Mouse (Mus musculus) MEL (cell line): ENCODE data around the gene Hp1bp3.

Experiments
- BHLHE40 ChIP-seq: IDR thresholded peaks from 2 replicates; pipeline ENCODE4 v1.6.1; 2012; ENCODE audit warnings: low read depth, mild to moderate bottlenecking, inconsistent platforms, low read length, improper control_type of control experiment, borderline replicate concordance
- CTCF ChIP-seq, 3 experiments: IDR thresholded peaks in 2 of 3; conservative IDR thresholded peaks in 1 of 3; 2 replicates each; pipeline ENCODE4 v1.5.1; 2011 to 2012; ENCODE audit warnings: low read length in 3 of 3, low read depth in 2 of 3, mild to moderate bottlenecking in 2 of 3, improper control_type of control experiment in 1 of 3, inconsistent platforms in 1 of 3, mixed read lengths in 1 of 3, moderate library complexity in 1 of 3; ENCODE audit not compliant: control insufficient read depth in 1 of 3, insufficient read depth in 1 of 3, poor library complexity in 1 of 3, severe bottlenecking in 1 of 3
- E2F4 ChIP-seq: IDR thresholded peaks from 2 replicates; pipeline ENCODE4 v1.6.1; 2011; ENCODE audit warnings: low read depth, low read length, improper control_type of control experiment, borderline replicate concordance
- ELF1 ChIP-seq: IDR thresholded peaks from 2 replicates; pipeline ENCODE4 v1.6.1; 2014; ENCODE audit warnings: low read depth, mild to moderate bottlenecking, inconsistent platforms, low read length, improper control_type of control experiment, moderate library complexity
- POLR2A ChIP-seq, 2 experiments: IDR thresholded peaks; 2 replicates each; pipeline ENCODE4 v1.6.1; 2011 to 2012; ENCODE audit warnings: low read length in 2 of 2, mild to moderate bottlenecking in 2 of 2, control low read depth in 1 of 2, improper control_type of control experiment in 1 of 2, low read depth in 1 of 2, moderate library complexity in 1 of 2; ENCODE audit not compliant: control insufficient read depth in 1 of 2, insufficient read depth in 1 of 2, poor library complexity in 1 of 2
- POLR2AphosphoS2 ChIP-seq: IDR thresholded peaks from 2 replicates; pipeline ENCODE4 v1.6.1; 2011; ENCODE audit warnings: low read length, improper control_type of control experiment
- RCOR1 ChIP-seq: IDR thresholded peaks from 2 replicates; pipeline ENCODE4 v1.6.1; 2012; ENCODE audit warnings: low read depth, mild to moderate bottlenecking, inconsistent platforms, low read length, improper control_type of control experiment
- UBTF ChIP-seq: IDR thresholded peaks from 2 replicates; pipeline ENCODE4 v1.6.1; 2012; ENCODE audit warnings: low read depth, mild to moderate bottlenecking, inconsistent platforms, low read length, improper control_type of control experiment, moderate library complexity, borderline replicate concordance; ENCODE audit not compliant: insufficient read depth
- USF1 ChIP-seq: IDR thresholded peaks from 2 replicates; pipeline ENCODE4 v1.6.1; 2014; ENCODE audit warnings: low read depth, mild to moderate bottlenecking, inconsistent platforms, low read length, improper control_type of control experiment, moderate library complexity

DNA sequence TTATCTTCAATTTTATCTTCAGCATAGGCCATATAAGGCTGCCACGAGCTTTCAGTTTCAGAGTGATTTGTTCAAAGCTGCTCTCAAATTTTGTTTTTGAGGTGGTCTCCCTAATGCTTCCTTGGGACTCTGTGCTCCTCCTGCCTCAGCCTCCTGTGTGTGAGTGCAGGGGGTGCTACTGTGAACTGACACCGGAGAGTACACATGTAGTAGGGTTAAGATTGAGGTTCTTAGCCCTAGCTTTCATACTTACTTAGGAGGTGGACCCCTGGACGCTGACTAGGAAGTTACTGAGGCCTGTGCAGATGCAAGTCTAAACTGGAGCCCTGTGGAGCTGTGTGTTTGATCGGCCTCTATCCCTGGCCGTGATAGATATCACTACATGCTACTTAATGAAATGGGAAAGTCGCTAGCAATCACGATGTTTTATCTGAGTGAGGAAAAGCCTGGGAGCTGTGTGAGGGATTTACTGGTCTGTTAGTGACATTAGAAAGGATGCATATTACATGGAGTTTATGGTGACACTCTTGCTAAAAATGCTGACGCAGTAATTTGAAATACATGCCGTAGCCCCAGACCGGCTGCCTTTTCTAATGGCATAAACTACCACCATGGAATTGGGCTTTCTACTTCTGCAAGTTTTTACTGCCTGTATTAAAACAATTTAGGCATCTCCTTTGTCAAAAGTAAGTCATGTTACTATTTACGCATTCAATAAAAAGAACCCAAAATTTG lies 2.0 kb downstream of the Hp1bp3 start:
- no peak for TF ChIP-seq CTCF (IDR thresholded peaks at IDR 0.05 in 2 of 3, conservative IDR thresholded peaks at IDR 0.05 in 1 of 3; ENCODE audit: control insufficient read depth in 1 of 3, insufficient read depth in 1 of 3, low read depth in 2 of 3, low read length in 3 of 3, poor library complexity in 1 of 3, severe bottlenecking in 1 of 3)
- TF ChIP-seq POLR2AphosphoS2, result 0 out of 2 replicates have a peak, but pooled peaks have one; percentile 10
- TF ChIP-seq POLR2A (IDR thresholded peaks at IDR 0.05; ENCODE audit: control insufficient read depth in 1 of 2, insufficient read depth in 1 of 2, low read depth in 1 of 2, low read length in 2 of 2, poor library complexity in 1 of 2), result no peak; a peak in 1 of 4 replicates
- TF ChIP-seq ELF1, result no peak
- no peak for TF ChIP-seq E2F4
- no peak for TF ChIP-seq UBTF
- no peak for TF ChIP-seq BHLHE40
- no peak for TF ChIP-seq RCOR1
- no peak for TF ChIP-seq USF1
